Mouse (Mus musculus) spleen, adult 2 months (tissue): ENCODE data around the gene Them4.

Experiments
- CTCF ChIP-seq: fragments of 200-500 bp; IDR thresholded peaks from 2 replicates; pipeline ENCODE4 v1.5.1; 2011; ENCODE audit warnings: mild to moderate bottlenecking, inconsistent platforms; ENCODE audit not compliant: insufficient read depth, insufficient read length, insufficient replicate concordance; ENCODE audit errors: extremely low read depth
- POLR2A ChIP-seq: fragments of 200-500 bp; IDR thresholded peaks from 2 replicates; pipeline ENCODE4 v1.6.1; 2011; ENCODE audit warnings: low read depth, low read length, inconsistent platforms

- no peak for TF ChIP-seq CTCF
- TF ChIP-seq POLR2A = no peak
Observed at GRCm38 (mm10) chr3:94260598-94260997, 49.3 kb upstream of the Them4 start.
